Mouse (Mus musculus): ENCODE results near the gene B230217C12Rik.

DNA sequence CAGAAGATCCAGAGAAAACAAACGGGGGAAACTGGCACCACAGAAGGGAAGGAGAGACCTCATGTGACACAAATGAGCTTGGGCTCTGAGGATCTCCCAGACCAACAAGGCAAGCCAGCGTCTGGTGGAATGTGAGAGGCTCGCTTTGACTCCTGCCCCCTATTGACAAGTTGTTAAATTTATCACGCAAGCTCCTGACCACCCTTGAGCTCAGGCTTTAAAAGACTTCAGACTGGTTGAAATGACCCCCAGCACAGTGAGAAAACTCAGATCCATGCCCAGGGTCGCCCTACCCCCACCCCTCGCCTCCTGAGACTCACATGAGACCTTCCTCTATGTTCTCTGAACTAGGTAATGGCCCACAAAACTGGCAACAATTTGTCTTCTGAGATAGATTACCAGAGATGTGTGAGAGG is at the start of gene B230217C12Rik:
- TF ChIP-seq EP300 (optimal IDR thresholded peaks at IDR 0.05) (no peak), CTCF (IDR thresholded peaks at IDR 0.05; ENCODE audit: low read depth) (peak; percentile 60)

Data from stomach, postnatal 0 days (tissue).